Mouse (Mus musculus): ENCODE results near the gene Cstb.

Gene Cstb

DNA sequence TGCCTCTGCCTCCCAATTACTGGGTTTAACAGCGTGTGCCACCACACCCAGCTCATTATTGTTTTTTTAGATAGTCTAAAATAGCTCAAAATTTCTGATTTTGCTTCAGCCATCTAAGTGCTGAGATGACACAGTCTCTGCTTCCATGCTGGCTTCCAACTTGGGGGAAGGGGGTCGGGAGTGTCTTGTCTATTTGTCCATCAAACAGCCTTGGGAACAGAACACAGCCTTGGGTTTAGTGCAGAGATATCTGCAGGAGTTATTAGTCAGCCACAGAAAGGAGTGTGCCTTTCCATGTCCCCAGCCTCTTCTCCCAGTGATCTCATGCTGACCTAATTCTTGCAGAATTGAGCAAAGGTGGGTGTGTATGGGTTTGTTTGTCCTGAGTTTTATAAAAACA is 6.7 kb upstream of the Cstb start:
- no peak for DNase-seq

DNA sequence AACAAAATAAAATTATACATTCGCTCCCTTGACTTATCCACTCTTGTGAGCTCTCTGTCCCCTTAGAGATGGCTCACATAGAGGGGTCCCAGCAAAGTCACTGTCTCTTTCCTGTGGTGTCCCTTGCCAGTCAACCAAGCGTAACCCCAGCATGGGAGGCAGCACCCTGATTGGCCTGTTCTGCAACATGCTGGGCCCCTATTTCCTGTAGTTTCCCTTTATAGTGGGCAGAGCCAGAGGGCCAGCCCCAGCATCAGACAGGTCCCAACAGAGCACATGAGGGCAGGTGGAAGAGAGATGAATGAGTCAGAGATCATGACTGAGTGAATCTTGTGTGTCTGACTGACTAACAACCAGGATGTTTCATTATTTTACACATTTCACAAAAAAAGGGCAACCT is 4.5 kb upstream of the Cstb start:
- no peak for DNase-seq

DNA sequence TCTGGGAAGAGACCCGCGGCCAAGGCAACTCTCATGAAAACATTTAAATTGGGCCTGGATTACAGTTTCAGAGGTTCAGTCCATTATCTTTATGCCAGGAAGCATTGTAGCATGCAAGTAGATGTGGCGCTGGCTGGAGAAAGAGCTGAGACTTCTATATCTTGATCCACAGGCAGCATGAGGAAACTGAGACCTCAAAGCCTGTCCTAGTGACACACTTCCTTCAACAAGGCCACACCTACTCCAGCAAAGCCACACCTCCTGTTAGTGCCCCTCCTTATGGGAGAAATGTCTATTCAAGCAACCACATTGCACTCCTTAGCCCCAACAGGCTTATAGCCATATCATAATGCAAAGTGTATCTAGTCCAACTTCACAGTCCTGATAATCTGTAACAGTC is 2.9 kb upstream of the Cstb start:
- no peak for DNase-seq

DNA sequence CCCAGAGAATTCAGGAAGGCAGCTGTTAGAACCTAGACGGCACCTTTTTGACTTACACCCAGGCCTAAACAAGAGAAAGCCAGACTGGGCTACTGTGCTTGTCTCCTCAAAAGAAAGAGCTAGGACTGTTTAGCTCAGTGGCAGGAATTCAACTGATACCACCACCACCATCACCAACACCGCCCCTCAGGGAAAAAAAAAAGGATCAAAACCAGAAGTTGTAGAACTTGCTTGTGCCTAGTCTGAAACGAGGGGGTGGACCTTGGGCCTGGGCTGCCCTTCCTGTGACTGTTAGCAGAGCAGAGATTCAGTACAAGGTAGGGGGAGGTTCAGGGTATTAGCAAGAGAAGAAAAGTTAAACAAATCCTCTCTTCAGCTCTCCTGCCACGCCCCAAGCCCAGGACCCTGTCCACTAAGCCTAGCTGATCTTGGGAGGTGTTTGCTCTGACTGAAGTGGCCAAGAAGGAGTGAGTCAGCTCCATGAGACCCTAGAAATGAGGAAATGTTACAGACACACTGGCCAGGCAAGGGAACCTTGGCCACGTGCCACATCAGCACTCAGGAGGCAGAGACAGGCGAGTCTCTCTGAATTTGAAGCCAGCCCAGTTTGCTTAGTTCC is 757 bp downstream of the Cstb start:
- DNase-seq: no peak

DNA sequence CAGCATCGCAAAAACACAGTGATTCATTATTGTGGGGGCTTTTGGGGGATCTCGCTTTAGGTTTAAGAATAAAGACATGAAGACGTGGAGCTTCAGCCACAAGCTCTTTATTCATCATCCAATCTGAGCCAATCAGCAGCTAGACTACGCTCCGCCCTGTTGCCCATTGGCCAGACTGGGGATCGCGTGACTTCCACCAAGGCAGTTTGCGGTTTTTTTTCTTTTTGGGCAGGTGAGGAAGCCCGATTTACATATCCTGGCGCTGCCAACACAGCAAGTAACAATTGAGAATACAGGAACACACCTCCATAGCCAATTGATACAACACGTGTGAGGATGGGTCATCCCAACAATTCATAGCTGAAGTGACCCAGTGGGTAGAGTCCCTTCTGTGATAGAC is 2.6 kb downstream of the Cstb start:
- no peak for DNase-seq

DNA sequence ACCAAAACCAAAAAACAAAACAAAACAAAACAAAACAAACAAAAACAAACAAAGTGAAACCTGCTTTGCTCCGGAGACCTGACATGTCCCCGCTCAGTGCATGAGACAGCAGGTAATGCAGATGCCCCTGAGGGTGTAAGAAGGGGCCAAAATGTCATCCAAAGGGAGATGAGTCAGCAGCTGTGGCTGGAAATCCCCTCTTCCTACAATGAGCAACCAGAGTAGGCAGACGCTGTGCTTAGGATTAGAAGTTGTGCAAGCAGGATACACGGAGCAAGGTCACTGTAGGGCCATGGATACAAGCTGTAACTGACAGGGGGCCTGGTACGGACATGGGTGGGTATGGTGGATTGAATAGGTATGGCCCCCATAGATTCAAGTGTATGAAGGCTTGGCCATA is 3.7 kb downstream of the Cstb start:
- DNase-seq: no peak

DNA sequence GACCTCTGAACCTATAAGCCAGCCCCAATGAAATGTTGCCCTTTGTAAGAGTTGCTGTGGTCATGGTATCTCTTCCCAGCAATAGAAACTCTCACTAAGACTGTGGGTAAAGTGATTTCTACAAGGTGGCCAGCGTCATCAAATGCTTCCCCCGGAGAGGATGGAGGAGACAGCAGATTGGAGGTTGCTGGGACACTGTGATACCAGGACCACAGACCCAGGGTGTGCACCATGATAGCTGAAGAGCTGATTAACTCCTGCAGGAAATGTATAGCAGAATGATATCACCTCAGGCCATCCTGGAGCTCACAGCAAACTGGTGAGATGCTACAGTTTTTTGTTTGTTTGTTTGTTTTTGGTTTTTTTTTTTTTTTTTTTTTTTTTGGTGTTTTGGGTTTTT is 4.3 kb downstream of the Cstb start:
- DNase-seq: no peak

DNA sequence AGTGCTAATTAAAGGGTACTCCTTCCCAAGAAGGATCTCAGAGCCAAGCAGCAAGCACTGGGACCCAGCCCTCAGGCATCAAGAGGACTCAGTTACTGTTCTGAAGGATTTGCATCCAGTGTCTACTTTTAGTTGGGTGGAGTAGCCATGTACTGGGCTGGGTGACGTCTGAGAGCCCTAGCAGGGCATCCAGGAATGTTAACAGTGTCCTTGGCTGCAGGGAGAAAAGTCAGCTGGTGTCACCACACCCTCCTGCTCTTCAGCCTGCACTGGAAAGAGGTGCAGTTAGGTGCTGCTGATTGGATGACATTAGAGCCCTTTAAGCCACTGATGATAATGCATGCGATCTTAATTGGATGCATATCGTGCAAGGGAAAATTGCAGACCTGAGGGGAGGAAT is 7.4 kb downstream of the Cstb start:
- no peak for DNase-seq

DNA sequence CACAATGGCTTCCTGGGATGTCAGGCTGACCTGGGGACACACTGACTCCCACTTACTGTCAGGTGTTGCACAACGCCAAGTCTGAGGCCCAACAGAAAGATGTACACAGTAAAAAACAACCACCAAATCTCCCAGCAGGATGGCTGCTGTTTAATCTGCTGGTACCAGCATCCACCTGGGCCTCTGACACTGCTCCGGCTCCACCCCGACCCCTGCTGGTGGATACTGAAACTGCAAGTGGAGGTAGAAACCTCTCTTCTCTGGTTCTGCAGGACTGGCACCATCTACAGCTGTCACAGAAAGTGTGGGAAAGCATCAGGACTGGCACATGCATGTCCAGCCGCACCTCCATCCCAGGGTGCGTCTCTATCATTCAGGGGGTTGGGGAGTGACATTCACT is 12.6 kb downstream of the Cstb start:
- peak; percentile 72 for DNase-seq

DNA sequence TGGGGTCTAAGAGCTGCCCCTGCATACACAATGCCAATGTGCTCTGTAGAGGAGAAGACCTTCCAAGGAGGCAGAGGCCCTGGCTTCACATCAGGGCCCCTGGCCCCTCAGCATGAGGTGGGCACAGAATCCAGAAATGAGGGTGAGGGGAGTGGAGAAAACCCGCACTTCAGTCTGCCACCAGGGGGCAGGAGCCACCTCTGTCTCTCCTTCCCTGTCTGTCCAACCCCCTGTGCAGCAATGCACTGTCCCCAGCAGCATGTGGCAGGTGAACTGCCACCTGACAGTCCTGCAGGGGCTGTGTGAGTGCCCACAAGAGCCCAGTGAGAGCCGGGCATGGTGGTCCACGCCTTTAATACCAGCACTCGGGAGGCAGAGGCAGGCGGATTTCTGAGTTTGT is 14.1 kb downstream of the Cstb start:
- DNase-seq: peak; percentile 17

DNA sequence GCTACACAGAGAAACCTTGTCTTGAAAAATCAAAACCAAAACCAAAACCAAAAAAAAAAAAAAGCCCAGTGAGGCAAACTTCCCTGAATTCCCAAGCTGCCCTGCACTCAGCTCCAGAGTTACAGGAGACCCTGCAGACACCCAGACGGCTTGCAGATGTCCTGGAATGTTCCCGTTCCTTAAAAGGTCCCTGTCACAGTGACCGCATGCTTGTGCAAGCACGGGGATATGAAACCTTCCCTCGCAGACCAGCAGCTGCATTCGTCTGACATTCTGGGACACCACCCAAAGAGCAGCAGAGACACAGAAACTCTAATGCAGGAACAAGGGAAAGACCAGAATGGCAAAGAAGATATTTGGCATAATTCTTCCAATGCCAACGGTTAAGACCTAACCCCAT is 14.5 kb downstream of the Cstb start:
- DNase-seq: no peak

DNA sequence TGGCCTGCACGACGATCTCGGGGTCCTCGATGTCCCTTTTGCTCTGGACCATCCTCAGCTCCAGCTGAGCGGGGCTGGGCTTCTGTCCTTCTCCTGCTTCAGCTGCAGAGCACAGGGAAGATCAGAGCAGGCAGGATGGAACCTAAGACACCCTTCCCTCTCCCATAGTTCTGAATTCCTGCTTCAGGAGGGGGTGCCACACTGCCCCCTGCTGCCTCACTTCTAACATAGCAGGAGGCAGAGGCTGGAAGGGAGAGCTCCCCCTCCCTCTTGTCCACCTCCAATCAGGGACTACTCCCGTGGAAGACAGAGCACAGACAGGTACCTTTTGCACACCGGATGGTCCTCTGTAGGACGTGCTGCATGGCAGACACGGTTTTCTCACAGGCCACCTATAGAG is 15.3 kb downstream of the Cstb start:
- DNase-seq: peak; percentile 35

DNA sequence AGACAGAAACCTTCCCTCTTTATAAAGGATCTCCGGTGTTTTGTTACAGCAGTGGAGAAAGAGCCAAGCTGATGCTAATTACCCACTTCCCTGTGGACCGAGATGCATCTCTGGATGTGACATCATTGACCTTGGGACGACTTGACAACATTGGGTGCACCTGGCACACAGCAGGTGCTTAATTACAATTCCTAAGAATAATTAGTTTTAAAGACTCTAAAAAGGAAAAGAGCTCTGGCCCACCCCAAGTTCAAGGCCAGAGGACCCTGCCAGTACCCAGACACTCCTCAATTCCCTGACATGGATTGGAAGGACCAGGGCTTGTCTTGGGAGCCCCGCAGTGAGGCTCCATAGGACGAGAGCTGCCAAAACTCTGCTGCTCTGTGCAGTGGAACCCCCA is 16.1 kb downstream of the Cstb start:
- no peak for DNase-seq

DNA sequence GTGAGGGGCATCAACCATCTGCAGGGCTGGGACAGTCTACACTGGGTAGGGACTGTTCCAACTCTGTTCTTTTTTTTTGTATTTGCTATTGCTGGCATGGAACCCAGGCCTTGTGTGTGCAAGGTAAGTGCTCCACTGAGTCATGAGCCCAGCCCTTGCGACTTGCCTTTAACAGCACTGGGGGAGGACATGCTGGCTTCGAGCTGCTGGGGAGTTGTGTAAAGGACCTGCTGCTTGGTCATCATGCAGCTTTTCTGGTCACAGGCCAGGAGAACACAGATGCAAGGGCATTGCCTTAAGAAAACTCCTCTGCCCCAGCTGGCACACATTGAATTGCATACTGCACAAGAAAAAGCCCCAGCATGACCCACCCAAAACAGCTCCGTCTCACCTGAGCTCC is 16.8 kb downstream of the Cstb start:
- DNase-seq: no peak

DNA sequence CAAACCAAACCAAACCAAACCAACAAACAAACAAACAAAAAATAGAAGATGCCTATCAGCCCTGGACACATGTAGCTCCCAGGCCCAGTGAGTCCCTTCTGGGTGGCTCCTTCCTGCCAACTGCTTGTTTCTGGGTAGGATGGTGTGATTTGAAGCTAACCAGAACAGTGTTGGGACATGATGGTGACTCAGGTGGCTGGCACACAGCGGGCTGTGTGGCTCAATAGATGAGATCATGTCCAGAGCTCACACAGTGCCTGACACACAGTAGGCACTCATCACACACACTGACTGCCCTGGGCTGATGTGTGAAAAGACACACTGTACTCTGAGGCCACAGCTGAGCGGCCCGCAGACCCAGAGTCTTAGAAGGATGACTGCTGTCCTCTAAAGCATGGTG is 20.7 kb downstream of the Cstb start:
- no peak for DNase-seq

DNA sequence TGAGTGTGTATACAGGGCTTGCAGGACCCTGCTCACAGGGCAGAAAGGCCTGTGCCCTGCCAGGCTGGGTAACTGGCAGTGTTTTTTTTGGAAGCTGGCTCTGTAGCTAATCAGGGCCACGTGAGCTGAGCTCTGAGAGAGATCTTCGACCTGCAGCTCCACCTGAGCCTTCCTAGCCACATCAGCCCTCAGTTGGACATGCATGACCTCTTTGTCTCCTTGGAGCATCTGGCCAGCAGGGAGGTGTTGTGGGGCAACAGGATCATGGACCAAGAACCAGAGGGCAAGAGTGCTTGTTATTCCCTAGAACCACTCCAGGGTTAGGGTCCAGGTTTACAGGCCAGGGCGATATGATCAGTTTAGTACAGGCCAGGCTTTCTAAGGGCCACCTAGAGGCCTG is 21.9 kb downstream of the Cstb start:
- no peak for DNase-seq

DNA sequence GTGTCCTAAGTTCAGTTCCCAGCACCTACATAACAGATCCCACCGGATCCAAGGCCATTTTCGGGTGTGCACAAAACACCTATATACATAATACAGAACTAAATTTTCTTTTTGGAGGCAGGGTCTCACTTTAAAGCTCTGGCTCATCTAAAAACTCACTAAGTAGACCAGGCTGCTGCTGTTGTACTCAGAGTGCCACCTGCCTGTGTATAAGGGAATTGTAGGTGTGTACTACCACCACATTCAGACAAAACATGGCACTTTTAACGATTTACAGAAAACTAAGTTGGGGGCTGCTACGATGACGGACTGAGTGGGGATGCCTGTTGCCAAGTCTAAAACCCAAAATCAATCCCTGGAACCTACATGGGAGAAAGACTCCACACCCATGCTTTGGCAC is 25.3 kb downstream of the Cstb start:
- no peak for DNase-seq

DNA sequence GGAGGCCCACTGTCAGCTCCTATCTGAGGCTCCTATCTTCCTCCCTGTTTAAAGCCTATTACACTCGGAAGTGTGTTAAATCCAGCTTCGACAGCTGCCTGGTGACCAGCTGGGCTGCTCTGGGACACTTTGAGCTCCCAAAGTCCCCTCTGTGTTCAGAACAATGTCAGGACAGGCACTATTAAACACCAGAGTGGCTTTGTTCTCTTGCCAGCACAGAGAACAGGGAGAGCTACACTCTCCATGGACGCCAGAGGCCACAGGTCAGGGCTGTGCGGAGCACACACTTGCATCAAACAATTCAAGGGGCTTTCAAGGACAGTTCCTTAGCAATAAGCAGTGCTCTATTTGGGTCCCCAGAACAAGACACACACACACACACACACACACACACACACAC is 27.2 kb downstream of the Cstb start:
- no peak for DNase-seq

DNA sequence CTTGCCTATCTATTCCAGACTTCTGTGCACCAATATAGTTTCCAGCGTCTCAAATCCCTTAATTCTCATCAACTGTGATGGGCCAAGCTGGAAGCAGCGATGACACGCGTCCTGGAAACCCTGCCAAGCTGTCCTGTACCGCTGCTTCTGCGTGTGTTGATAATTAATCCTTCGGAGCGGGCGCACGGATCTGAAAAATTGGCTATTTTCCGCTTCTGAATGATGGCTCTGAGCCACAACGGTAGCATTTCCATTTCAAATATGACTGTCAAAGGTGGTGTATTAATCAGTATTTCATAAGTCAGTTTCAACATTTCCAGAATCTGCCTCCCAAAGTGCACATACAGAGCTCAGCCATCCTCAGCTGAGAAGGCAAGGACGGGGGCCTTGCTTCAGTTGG is 31.2 kb downstream of the Cstb start:
- DNase-seq: no peak

DNA sequence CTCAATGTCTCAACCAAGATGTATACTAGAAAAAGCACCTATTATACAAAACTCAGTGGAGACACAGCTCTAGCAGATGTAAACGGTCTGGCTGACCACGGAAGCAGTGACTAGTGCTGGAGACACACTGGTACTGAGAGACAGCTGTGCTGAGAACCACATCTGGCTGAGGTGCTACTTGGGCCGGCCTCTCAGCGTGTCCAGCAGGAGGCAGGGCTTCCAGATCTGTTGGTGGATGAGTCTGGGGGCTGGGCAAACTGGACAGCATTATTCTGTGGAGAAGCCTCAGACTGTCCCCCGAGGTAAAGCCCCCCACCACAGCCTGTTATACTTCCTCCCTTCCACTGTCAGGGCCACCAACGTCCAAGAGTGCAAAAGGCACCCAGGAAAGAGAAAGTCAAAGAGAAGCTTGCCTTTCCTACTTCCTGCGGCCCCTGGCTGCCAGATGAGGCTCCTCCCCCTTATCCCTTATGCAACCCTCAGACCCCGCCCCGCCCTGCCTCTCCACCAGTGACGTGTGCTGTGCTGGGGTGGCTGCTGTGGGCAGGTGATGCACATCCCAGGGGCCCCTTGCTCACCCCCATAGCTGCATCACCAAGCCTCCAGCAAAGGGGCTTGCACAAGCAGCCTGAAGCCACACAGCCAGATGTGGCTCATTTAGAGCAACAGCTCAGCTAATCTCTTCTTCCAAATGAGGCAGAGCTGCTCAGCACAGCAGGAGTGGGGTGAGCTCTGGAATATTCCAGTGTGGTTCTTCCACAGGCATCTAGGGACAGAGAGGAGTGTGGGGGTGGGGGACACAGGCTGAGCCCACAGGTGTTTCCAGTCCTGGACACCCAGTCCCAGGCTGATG is 32.3 kb downstream of the Cstb start:
- peak; percentile 66 for DNase-seq

DNA sequence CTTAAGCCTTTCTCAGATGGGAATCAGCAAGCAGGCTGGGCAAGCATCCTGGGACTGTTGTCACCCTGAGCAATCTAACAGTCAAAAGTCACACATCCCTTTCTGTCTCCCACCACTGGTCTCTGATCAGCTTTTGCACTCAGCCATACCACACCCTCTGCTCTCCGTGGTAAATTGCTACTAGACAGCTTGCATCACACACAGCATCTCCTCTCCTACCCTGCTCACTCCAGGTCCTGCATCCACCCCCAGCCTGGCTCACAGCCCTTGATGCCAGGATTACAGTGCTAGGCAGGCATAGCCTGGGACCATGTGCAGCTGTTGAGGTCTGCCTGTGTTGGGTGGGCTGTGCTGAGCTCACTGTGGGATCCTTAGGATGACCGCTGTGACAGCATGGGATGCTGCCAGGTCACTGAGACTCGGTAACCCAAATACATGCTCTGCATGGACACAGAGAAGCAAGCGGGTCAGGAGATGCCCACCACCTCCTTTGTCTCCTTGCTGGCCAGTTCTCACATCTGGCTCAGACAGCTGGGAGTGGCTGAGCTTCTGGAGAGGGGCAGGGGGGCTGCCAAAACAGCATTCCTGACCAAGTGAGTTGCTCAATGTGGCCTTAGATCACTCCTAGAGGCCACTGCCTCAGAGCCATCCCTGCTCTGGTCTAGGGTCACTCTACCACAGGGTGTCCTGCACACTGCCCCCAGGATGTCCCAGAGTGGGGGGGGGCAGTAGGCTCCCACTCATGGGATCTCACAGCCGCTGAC is 33.1 kb downstream of the Cstb start:
- DNase-seq: peak; percentile 60

DNA sequence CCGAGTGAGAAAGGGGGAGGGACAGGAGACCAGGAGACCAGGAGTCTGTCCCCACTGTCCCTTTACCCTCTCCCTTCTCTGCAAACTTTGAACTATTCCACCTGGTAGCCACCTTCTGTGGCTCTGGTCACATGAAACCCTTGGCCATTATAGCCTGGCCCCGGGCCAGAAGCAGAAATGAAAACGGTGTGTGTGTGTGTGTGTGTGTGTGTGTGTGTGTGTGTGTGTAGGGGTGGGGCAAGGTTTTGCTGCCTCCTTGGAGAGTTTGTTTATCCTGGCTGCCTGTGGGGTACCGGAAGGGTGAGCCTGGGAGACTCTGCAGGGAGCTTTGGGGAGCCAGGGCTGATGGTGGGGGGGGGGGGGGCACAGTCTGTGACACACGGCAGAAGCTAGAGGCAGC is 35.0 kb downstream of the Cstb start:
- no peak for DNase-seq

DNA sequence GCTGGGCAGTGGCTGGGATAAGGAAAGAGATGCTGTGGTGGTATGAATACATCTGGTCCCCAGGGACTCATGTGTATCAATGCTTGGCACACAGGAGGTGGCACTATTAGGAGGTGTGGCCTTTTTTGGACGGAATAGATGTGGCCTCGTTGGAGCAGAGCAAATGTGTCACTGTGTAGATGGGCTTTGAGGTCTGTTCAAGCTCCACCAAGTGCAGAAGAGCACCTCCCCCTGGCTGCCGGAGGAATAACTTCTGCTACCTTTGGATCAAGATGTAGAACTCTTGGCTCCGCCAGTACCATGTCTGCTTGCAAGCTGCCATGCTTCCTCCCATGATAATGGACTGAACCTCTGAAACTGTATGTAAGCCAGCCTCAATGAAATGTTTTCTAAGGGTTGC is 36.3 kb downstream of the Cstb start:
- no peak for DNase-seq

Data from right cerebral cortex, adult 18-20 months (tissue).